Mouse (Mus musculus) stomach, embryonic 14.5 days (tissue): ENCODE measurements at regions not wholly inside any gene's neighbourhood (a gene's known extent, or its start where the extent isn't known, plus 50 kb on each side); places are given as distances from the start of the nearest gene placed in this dataset.

ENCODE experiments used
- ATAC-seq: fragments of 200-750 bp; cut with Nextera tagmentation; 2 replicates; pipeline ENCODE4 v1.8.0; 2017; ENCODE audit warnings: low read depth, moderate TSS enrichment; ENCODE audit not compliant: insufficient number of reproducible peaks, insufficient read depth, low FRiP score
- H3K27ac ChIP-seq: fragments of 300-500 bp; sonication (generic); 2 replicates; pipeline ENCODE4 v1.5.1; 2014; ENCODE audit warnings: mild to moderate bottlenecking, low read length, moderate library complexity, mixed read lengths
- H3K27me3 ChIP-seq: fragments of 300-500 bp; sonication (generic); 2 replicates; pipeline ENCODE4 v1.6.1; 2014; ENCODE audit warnings: low read length, control low read depth, mixed read lengths; ENCODE audit not compliant: control insufficient read depth, insufficient read depth
- H3K36me3 ChIP-seq: fragments of 300-500 bp; sonication (generic); 2 replicates; pipeline ENCODE4 v1.6.1; 2014; ENCODE audit warnings: mild to moderate bottlenecking, control low read depth, low read length, moderate library complexity, mixed read lengths; ENCODE audit not compliant: control insufficient read depth, insufficient read depth
- H3K4me1 ChIP-seq: fragments of 300-500 bp; sonication (generic); 2 replicates; pipeline ENCODE4 v1.6.1; 2014; ENCODE audit warnings: low read length, control low read depth, mixed read lengths; ENCODE audit not compliant: control insufficient read depth, insufficient read depth
- H3K4me2 ChIP-seq: fragments of 300-500 bp; sonication (generic); replicated peaks from 2 replicates; pipeline ENCODE4 v1.6.1; 2014; ENCODE audit warnings: low read depth, low read length, control low read depth
- H3K4me3 ChIP-seq: fragments of 300-500 bp; sonication (generic); 2 replicates; pipeline ENCODE4 v1.5.1; 2014; ENCODE audit warnings: low read depth, low read length, control low read depth
- H3K9ac ChIP-seq: fragments of 300-500 bp; sonication (generic); replicated peaks from 2 replicates; pipeline ENCODE4 v1.6.1; 2014; ENCODE audit warnings: low read depth, mild to moderate bottlenecking, control low read depth, low read length, moderate library complexity, mixed read lengths
- H3K9me3 ChIP-seq: fragments of 300-500 bp; sonication (generic); 2 replicates; pipeline ENCODE4 v1.6.1; 2016; ENCODE audit warnings: low read depth, low read length, control low read depth; ENCODE audit not compliant: control insufficient read depth
- WGBS: fragments of 180-500 bp; shearing (Covaris S2); extraction: QIAGEN DNeasy Blood & Tissue Kit; methylation state at CpG from one replicate; pipeline ENCODE4 v1.1.7; 2014; 5-methylcytosine and 5-hydroxymethylcytosine counted together

DNA sequence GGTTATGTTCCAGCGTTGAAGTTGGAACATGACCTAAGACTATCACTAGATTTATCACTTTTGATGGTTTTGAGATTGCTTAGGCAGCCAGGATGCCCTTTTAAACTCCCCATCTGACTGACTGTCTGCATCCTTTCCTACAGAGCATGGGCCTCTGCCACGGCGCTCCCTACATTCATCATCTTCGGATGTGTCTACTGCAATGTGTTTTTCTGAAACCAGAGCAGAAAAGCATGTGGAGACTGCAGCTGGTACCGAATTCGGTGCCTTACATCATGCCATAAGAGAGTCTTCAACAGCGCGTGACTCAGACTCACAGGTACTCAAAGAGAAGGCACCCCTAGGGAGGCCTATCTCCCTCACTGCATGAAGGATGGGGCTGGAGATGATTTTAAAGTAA, 746.0 kb downstream of the Stpg2 start:
- H3K4me3 ChIP-seq = no peak overlapping the region
- no peaks in the 10 kb centered on the region for H3K4me1 ChIP-seq
- no peaks in the 10 kb centered on the region for H3K9me3 ChIP-seq
- H3K36me3 ChIP-seq = no peaks in the 10 kb centered on the region
- no peak overlapping the region for H3K9ac ChIP-seq
- H3K4me2 ChIP-seq = no peak overlapping the region
- H3K27me3 ChIP-seq = no peaks in the 10 kb centered on the region
- ATAC-seq = no peak
- 72% methylated on average over 8 of the region's 8 CpGs for WGBS
- no peak overlapping the region for H3K27ac ChIP-seq

- ATAC-seq = no peak
- Histone ChIP-seq H3K27ac (no peak overlapping the region), H3K4me2 (no peak overlapping the region), H3K4me3 (no peak overlapping the region), H3K9ac (no peak overlapping the region), H3K9me3 (no peaks in the 10 kb centered on the region), H3K27me3 (no peaks in the 10 kb centered on the region), H3K4me1 (no peaks in the 10 kb centered on the region), H3K36me3 (no peaks in the 10 kb centered on the region)
- WGBS = 85% methylated on average over 1 of the region's 1 CpGs
Measured at GRCm38 (mm10) chr3:139978172-139978571, 772.7 kb downstream of the Stpg2 start.

DNA sequence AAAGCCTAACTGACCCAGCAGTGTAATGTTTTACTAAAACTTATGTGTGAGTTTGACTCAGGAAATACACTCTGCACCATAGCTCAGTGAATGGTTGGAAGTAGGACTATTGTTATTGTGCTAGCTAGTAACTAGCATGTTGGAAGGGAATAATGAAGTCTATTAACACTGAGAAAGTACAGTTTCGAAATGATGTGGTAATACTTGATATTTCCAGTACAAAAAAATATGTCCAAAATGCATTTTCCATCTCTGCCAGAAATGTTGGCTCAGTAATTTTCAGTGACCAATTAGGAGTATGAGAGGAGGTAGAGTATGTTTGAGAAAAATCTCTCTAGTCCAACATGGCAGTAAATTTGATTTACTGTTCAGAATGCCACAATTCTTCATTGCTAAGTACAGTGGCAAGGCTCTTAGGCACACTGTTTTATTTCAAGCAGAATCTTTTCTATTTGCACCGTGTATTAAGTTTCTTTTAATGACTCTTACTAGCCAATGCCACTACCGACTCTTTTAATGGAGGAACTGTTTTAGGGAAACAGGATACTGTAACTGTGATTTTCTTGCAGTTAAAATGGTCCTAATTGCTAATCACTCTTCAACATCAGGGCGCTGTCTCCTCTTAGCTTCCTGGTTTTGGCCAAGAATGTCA, 780.5 kb downstream of the Stpg2 start:
- Histone ChIP-seq H3K36me3 (no peaks in the 10 kb centered on the region), H3K4me1 (no peaks in the 10 kb centered on the region), H3K9ac (no peak overlapping the region), H3K4me2 (no peak overlapping the region), H3K4me3 (no peak overlapping the region), H3K9me3 (no peaks in the 10 kb centered on the region), H3K27ac (no peak overlapping the region), H3K27me3 (no peaks in the 10 kb centered on the region)
- WGBS = 62% methylated on average over 4 of the region's 4 CpGs
- ATAC-seq = no peak

DNA sequence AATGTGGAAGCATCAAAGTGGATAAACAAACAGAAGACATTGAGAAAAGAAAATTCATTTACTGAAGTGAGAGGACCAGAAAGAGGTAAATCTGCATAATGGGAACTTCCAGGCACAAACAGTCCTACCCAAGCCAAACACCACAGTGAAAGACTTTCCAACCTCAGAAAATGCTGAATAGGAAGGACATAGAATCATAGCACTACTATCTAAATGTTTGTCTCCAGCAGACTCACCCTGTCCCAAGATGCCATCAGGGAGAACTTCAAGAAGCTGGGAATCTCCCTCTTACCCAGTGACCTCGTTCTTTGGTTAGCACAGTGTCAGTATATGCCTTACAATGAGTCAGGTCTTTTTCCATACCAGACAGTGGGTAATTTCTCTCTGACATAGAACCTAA, 783.4 kb downstream of the Stpg2 start:
- H3K4me2 ChIP-seq = no peak overlapping the region
- no peaks in the 10 kb centered on the region for H3K9me3 ChIP-seq
- H3K27me3 ChIP-seq = no peaks in the 10 kb centered on the region
- no peak overlapping the region for H3K27ac ChIP-seq
- no peaks in the 10 kb centered on the region for H3K36me3 ChIP-seq
- no peak overlapping the region for H3K4me3 ChIP-seq
- no peaks in the 10 kb centered on the region for H3K4me1 ChIP-seq
- no peak overlapping the region for H3K9ac ChIP-seq
- ATAC-seq = no peak
- 70% methylated on average over 1 of the region's 1 CpGs for WGBS

DNA sequence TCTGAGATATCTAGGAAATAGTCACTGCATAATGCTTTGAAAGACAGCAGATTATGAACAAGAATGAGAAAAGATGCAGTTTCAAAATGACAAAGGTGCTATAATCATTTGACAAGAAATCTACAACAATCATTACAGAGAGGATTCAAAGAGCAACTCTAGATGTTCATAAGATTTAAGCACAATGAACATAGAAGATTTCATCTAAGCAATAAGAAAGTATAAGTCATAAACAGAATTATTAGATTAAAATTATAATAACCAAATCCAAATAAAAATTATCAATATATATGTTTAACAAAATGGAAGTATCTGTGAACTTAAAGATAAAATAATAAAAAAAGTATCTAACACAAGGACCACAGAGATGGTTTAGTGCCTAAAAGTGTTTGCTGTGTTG, 783.9 kb downstream of the Stpg2 start:
- ATAC-seq = no peak
- H3K9ac ChIP-seq = no peak overlapping the region
- H3K9me3 ChIP-seq = no peaks in the 10 kb centered on the region
- no peak overlapping the region for H3K4me3 ChIP-seq
- H3K27ac ChIP-seq = no peak overlapping the region
- no peaks in the 10 kb centered on the region for H3K36me3 ChIP-seq
- H3K27me3 ChIP-seq = no peaks in the 10 kb centered on the region
- no peak overlapping the region for H3K4me2 ChIP-seq
- H3K4me1 ChIP-seq = no peaks in the 10 kb centered on the region

GRCm38 (mm10) chr3:140012522-140012921, 807.0 kb downstream of the Stpg2 start:
- Histone ChIP-seq H3K4me1 (no peaks in the 10 kb centered on the region), H3K27me3 (no peaks in the 10 kb centered on the region), H3K4me3 (no peak overlapping the region), H3K4me2 (no peak overlapping the region), H3K9ac (no peak overlapping the region), H3K27ac (no peak overlapping the region), H3K36me3 (no peaks in the 10 kb centered on the region), H3K9me3 (no peaks in the 10 kb centered on the region)
- WGBS = 81% methylated on average over 2 of the region's 2 CpGs
- ATAC-seq = no peak

- Histone ChIP-seq H3K9ac (no peak overlapping the region), H3K27ac (no peak overlapping the region), H3K4me2 (no peak overlapping the region), H3K4me1 (no peaks in the 10 kb centered on the region), H3K4me3 (no peak overlapping the region), H3K9me3 (no peaks in the 10 kb centered on the region), H3K36me3 (no peaks in the 10 kb centered on the region), H3K27me3 (no peaks in the 10 kb centered on the region)
- ATAC-seq = no peak
- WGBS = 79% methylated on average over 3 of the region's 3 CpGs
Measured at GRCm38 (mm10) chr3:140034101-140034500, 828.6 kb downstream of the Stpg2 start.

DNA sequence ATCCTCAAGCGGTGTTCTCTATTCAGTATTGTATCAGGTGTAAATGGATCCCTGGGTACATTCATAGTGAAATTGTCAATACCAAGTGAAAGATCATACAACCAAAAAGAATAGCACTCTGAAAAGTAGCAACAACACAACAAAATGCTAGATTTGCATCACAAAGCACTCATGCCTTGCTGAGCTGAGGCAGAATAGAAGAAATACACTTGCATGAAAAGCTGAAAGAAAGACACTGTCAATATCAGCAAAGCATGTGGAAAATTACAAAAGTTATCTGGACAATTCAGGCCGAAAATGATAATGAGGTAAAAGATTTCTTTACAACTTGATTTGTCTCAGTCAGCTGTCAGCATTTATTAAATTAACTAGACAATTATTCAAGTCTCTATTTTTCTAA, 829.6 kb downstream of the Stpg2 start:
- H3K27me3 ChIP-seq = no peaks in the 10 kb centered on the region
- no peak overlapping the region for H3K4me3 ChIP-seq
- H3K9ac ChIP-seq = no peak overlapping the region
- no peak for ATAC-seq
- H3K36me3 ChIP-seq = no peaks in the 10 kb centered on the region
- H3K4me1 ChIP-seq = no peaks in the 10 kb centered on the region
- no peaks in the 10 kb centered on the region for H3K9me3 ChIP-seq
- WGBS = 88% methylated on average over 2 of the region's 2 CpGs
- H3K27ac ChIP-seq = no peak overlapping the region
- no peak overlapping the region for H3K4me2 ChIP-seq

DNA sequence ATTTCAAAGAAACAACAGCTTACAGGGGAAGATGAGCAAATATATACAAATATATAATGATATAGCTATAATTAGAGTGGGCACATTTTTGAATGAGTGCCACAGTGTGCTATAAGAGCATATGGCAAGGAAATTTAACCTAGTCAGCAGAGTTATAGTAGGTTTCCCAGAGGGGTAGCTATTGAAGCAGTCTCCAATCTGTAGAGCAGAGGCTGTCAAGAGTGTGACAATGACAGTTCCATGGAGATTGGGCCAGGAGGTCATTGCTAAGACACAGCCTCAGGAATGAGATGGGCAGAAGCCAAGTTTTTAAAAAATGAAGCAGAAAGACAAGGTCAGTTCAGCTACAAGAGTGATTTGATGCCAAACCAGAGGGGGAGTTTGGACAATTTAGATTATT, 839.4 kb downstream of the Stpg2 start:
- Histone ChIP-seq H3K36me3 (no peaks in the 10 kb centered on the region), H3K4me3 (no peak overlapping the region), H3K9me3 (no peaks in the 10 kb centered on the region), H3K4me2 (no peak overlapping the region), H3K9ac (no peak overlapping the region), H3K27me3 (no peaks in the 10 kb centered on the region), H3K27ac (no peak overlapping the region), H3K4me1 (no peaks in the 10 kb centered on the region)
- ATAC-seq = no peak
